Mouse (Mus musculus): ENCODE data around the gene Sema3a. TPM values are rescaled to one million over a fixed set of nuclear protein-coding genes. Genes with fewer than 3 reads are reported as not detected.

The Sema3a gene
- polyA plus RNA-seq, 1 experiment, result 13.3 TPM

DNA sequence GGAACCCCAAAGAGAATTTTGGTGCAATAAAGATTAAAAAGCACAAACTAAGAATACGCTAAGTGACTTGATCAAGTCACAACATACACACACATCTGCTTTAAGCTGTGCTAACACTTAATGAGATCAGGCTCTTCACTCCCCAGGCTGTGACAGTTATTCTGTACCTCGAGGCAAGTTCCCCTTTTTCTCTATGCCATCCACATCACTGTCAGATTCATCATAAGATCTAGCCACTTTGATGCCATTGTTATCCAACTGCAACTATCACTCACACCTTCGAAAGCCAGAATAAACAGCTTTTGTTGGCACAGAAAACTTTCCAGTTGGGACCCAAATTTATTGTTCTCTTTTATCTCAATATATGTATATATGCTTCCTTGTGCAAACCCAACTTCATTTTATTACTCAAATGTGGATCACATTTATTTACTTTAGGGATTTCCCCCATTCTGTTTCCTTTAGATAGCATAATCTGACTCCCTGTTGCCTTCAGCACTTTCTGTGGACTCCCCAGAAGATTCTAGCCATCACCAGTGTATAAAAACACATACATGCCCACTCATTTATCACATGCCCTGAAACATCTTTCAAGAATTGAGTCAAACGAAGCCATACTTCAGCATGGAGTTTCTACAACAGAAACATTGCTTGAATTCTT lies 380.8 kb downstream of the Sema3a start:
- WGBS, result 47% methylated on average over 4 of the region's 4 CpGs
- no peak for DNase-seq
- TF ChIP-seq CTCF (IDR thresholded peaks at IDR 0.05; ENCODE audit: insufficient read depth, low read length), result no peak
- Histone ChIP-seq H3K4me1 (ENCODE audit: control insufficient read depth, insufficient read depth, low read length) (no peaks in the 10 kb centered on the region), H3K4me3 (replicated peaks; ENCODE audit: extremely low read depth, low read depth, low read length) (no peak overlapping the region)

DNA sequence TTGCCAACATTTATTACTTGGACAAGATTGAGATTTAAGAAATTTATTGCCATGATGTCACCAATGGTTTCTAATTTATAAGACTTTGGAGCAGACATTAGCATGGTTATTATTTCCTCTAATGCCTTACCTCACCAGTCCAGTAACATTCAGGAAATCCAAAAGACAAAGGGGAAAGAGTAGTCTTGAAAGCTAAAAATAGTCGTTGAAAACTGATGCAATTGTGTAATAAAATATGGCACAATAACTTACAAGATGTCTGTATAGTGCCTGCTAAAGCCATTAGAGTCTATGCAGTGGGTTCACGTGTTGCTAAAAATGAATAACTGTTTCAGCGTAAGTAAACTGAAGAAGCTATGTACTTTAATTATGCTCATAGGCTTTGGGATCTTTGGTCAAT lies 383.9 kb downstream of the Sema3a start:
- TF ChIP-seq POLR2A (IDR thresholded peaks at IDR 0.05; ENCODE audit: borderline replicate concordance, extremely low read depth, low read depth, low read length), result no peak
- no peak for TF ChIP-seq CTCF (IDR thresholded peaks at IDR 0.05; ENCODE audit: insufficient read depth, low read length)
- WGBS, result 63% methylated on average over 3 of the region's 3 CpGs
- Histone ChIP-seq H3K4me1 (ENCODE audit: control insufficient read depth, insufficient read depth, low read length) (no peaks in the 10 kb centered on the region), H3K4me3 (replicated peaks; ENCODE audit: extremely low read depth, low read depth, low read length) (no peak overlapping the region)
- DNase-seq, result no peak

GRCm38 (mm10) chr5:13517018-13517417 lies 391.8 kb downstream of the Sema3a start:
- TF ChIP-seq CTCF (IDR thresholded peaks at IDR 0.05; ENCODE audit: insufficient read depth, low read length), result no peak
- TF ChIP-seq POLR2A (IDR thresholded peaks at IDR 0.05; ENCODE audit: borderline replicate concordance, extremely low read depth, low read depth, low read length), result no peak
- Histone ChIP-seq H3K4me1 (ENCODE audit: control insufficient read depth, insufficient read depth, low read length) (no peaks in the 10 kb centered on the region), H3K4me3 (replicated peaks; ENCODE audit: extremely low read depth, low read depth, low read length) (no peak overlapping the region)
- DNase-seq, result no peak
- WGBS, result 83% methylated on average over 4 of the region's 4 CpGs

DNA sequence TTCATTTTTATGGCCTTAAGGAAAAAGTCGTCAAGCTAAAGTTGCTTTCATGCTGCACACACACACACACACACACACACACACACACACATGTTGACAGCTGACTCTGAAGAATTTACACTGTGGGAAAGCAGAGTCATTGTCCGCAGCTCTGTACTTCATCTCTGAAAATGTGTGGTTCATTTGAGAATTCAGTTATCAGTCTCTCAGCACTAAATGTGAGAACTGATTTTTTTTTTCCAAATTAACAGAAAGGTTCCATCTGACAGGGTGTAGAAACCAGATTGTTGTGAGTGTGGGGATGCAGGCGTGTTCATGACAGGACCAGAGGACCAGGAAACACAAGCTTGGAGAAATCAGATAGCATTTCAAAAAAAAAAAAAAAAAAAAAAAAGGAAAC lies 400.4 kb downstream of the Sema3a start:
- TF ChIP-seq CTCF (IDR thresholded peaks at IDR 0.05; ENCODE audit: insufficient read depth, low read length) (no peak), POLR2A (IDR thresholded peaks at IDR 0.05; ENCODE audit: borderline replicate concordance, extremely low read depth, low read depth, low read length) (no peak)
- WGBS, result 55% methylated on average over 3 of the region's 3 CpGs
- DNase-seq, result no peak
- H3K4me1 ChIP-seq (ENCODE audit: control insufficient read depth, insufficient read depth, low read length), result no peaks in the 10 kb centered on the region
- H3K4me3 ChIP-seq (replicated peaks; ENCODE audit: extremely low read depth, low read depth, low read length), result no peak overlapping the region

DNA sequence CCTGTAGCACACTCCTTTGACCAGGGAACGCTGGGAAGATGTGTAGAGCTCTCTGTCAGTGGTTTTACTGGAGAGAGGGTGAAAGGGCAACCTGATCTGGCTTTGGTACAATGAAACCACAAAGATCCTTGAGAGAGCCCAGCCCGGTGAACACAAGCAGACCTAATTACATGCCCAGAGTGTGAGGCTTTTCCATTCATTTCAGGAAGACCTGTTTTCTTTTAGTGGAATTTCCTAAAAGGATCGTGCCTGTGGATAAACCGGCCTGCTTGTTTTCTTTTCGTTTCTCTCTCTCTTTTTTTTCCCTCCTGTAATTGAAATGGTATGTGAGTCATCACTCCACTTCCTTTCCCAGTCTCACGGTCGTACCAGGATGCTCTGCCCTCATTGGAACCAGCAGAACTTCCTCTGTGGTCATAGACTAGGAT lies 401.8 kb downstream of the Sema3a start:
- DNase-seq, result no peak
- no peaks in the 10 kb centered on the region for H3K4me1 ChIP-seq (ENCODE audit: control insufficient read depth, insufficient read depth, low read length)
- TF ChIP-seq POLR2A (IDR thresholded peaks at IDR 0.05; ENCODE audit: borderline replicate concordance, extremely low read depth, low read depth, low read length) (no peak), CTCF (IDR thresholded peaks at IDR 0.05; ENCODE audit: insufficient read depth, low read length) (no peak)
- no peak overlapping the region for H3K4me3 ChIP-seq (replicated peaks; ENCODE audit: extremely low read depth, low read depth, low read length)
- 11% methylated on average over 7 of the region's 7 CpGs for WGBS

- H3K4me3 ChIP-seq (replicated peaks; ENCODE audit: extremely low read depth, low read depth, low read length), result no peak overlapping the region
- TF ChIP-seq CTCF (IDR thresholded peaks at IDR 0.05; ENCODE audit: insufficient read depth, low read length) (no peak), POLR2A (IDR thresholded peaks at IDR 0.05; ENCODE audit: borderline replicate concordance, extremely low read depth, low read depth, low read length) (no peak)
- DNase-seq, result no peak
- 46% methylated on average over 4 of the region's 4 CpGs for WGBS
- H3K4me1 ChIP-seq (ENCODE audit: control insufficient read depth, insufficient read depth, low read length), result no peaks in the 10 kb centered on the region
These were observed 404.0 kb downstream of the Sema3a start for GRCm38 (mm10) chr5:13529226-13529625.

DNA sequence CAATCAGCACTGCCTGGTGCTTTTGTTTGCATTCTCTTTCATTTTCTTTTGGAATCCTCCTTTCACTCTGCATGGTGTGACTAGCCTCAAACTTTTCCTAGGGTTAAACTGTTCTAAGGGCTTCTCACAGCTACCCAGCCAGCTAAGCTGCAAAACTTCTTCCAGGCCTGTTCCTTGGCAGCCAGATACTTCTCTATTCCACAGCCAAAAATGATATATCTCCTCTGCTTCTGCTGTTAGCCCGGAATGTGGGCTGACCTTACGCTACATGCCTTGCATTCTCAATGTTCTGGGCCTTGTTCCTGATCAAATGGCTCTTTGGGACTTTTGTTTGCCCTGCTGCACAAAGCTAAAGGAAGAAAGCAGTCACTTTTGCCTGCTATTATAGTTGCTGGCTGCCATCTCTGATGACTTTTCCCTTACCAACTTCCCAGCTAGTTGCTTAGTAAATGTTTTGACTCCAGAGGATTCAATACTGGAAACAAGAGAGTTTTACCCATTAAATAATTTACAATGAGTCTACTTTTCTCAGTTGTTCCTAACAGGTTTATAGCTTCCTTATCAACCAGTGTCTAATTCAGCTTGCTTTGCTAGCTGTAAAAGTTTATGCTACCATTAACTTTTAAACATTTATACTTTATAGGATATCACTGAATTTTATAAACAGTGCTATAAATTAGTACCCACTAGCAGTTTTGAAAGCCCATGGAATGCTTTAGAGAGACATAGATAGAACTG lies 422.4 kb downstream of the Sema3a start:
- DNase-seq, result no peak
- TF ChIP-seq CTCF (IDR thresholded peaks at IDR 0.05; ENCODE audit: insufficient read depth, low read length), result no peak
- TF ChIP-seq POLR2A (IDR thresholded peaks at IDR 0.05; ENCODE audit: borderline replicate concordance, extremely low read depth, low read depth, low read length), result no peak
- WGBS, result 46% methylated on average over 2 of the region's 2 CpGs
- Histone ChIP-seq H3K4me3 (replicated peaks; ENCODE audit: extremely low read depth, low read depth, low read length) (no peak overlapping the region), H3K4me1 (ENCODE audit: control insufficient read depth, insufficient read depth, low read length) (no peaks in the 10 kb centered on the region; the same call in 1 of the 2 replicates)

- Histone ChIP-seq H3K4me3 (replicated peaks; ENCODE audit: extremely low read depth, low read depth, low read length) (no peak overlapping the region), H3K4me1 (ENCODE audit: control insufficient read depth, insufficient read depth, low read length) (no peaks in the 10 kb centered on the region; the same call in 1 of the 2 replicates)
- 27% methylated on average over 1 of the region's 1 CpGs for WGBS
- TF ChIP-seq CTCF (IDR thresholded peaks at IDR 0.05; ENCODE audit: insufficient read depth, low read length) (no peak), POLR2A (IDR thresholded peaks at IDR 0.05; ENCODE audit: borderline replicate concordance, extremely low read depth, low read depth, low read length) (no peak)
- DNase-seq, result no peak
These were observed 423.0 kb downstream of the Sema3a start for GRCm38 (mm10) chr5:13548210-13548554.

DNA sequence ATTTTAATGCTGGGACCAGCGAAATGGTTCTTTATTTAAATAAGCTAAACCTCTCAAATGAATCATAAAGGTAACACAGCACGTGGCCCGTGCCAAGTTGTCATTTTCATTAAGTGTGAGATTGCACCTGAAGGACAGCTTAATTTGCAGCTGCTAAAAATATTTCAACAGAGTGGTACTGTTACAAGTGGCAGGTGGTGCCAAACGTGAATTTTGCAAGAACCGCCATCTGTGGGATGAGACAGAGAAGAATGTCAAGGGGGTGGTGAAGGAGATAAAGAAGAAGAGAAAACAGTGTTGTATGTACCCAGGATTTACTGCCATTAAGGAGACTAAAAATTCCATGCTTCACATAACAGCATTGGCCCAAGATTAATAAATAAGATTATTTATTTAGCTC lies 423.9 kb downstream of the Sema3a start:
- WGBS, result 72% methylated on average over 5 of the region's 5 CpGs
- Histone ChIP-seq H3K4me1 (ENCODE audit: control insufficient read depth, insufficient read depth, low read length) (no peaks in the 10 kb centered on the region; the same call in 1 of the 2 replicates), H3K4me3 (replicated peaks; ENCODE audit: extremely low read depth, low read depth, low read length) (no peak overlapping the region)
- TF ChIP-seq CTCF (IDR thresholded peaks at IDR 0.05; ENCODE audit: insufficient read depth, low read length) (no peak), POLR2A (IDR thresholded peaks at IDR 0.05; ENCODE audit: borderline replicate concordance, extremely low read depth, low read depth, low read length) (no peak)
- no peak for DNase-seq

DNA sequence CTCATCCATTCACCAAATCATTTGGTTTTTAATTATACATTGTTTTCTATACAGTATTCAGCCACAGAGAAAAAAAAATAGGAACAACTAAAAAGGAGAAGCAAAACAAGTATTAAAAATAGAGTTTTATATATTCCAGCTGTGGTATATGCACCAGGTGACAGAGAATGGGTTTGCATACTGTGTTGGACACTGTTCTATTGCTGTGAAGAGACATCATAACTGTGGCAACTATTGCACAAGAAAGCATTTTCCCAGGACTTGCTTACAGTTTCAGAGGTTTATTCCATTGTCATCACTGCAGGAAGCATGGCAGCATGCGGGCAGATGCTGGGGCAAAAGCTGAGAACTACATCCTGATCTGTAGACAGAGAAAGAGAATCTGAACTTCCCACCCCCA lies 425.7 kb downstream of the Sema3a start:
- TF ChIP-seq CTCF (IDR thresholded peaks at IDR 0.05; ENCODE audit: insufficient read depth, low read length) (no peak), POLR2A (IDR thresholded peaks at IDR 0.05; ENCODE audit: borderline replicate concordance, extremely low read depth, low read depth, low read length) (no peak)

More for the DNA sequence above, 425.7 kb downstream of the Sema3a start:
- Histone ChIP-seq H3K4me1 (ENCODE audit: control insufficient read depth, insufficient read depth, low read length) (no peaks in the 10 kb centered on the region; the same call in 1 of the 2 replicates), H3K4me3 (replicated peaks; ENCODE audit: extremely low read depth, low read depth, low read length) (no peak overlapping the region)
- WGBS, result 78% methylated on average over 1 of the region's 1 CpGs
- DNase-seq, result no peak

Data from lung, adult 2 months (tissue).